Mouse (Mus musculus): Measurements from ENCODE around the gene Olfr1263.
A peak's percentile ranks its signal among the peaks of the same experiment; 100 is the strongest.

The Olfr1263 gene

GRCm38 (mm10) chr2:90011831-90012230 is at the start of gene Olfr1263:
Gene Olfr1263, plus strand, starts transcription at chr2:90012131.
- no peak for DNase-seq (ENCODE audit: low spot score)

- DNase-seq (ENCODE audit: low spot score), result peak; percentile 12
These were observed 37.7 kb upstream of the Olfr1263 start, which contains the start of gene Olfr1260 for GRCm38 (mm10) chr2:89974184-89974583. Gene Olfr1260, plus strand, starts transcription at chr2:89974340.

GRCm38 (mm10) chr2:89977709-89978108 is 34.2 kb upstream of the Olfr1263 start:
- DNase-seq (ENCODE audit: low spot score), result no peak

- no peak for DNase-seq (ENCODE audit: low spot score)
These were observed 21.0 kb upstream of the Olfr1263 start, which contains the start of gene Olfr1261 for GRCm38 (mm10) chr2:89990921-89991320. Gene Olfr1261, plus strand, starts transcription at chr2:89991221.

- no peak for DNase-seq (ENCODE audit: low spot score)
These were observed 12.1 kb upstream of the Olfr1263 start, which contains the start of gene Olfr1262 for GRCm38 (mm10) chr2:89999845-90000244. Gene Olfr1262, plus strand, starts transcription at chr2:90000145.

GRCm38 (mm10) chr2:90025477-90025876 is 13.5 kb downstream of the Olfr1263 start, which contains the start of gene Olfr1264:
Gene Olfr1264, minus strand, starts transcription at chr2:90025577.
- DNase-seq (ENCODE audit: low spot score), result no peak

- DNase-seq (ENCODE audit: low spot score), result no peak
These were observed 23.1 kb downstream of the Olfr1263 start, which contains the start of gene Olfr1265 for GRCm38 (mm10) chr2:90035037-90035436. Gene Olfr1265, plus strand, starts transcription at chr2:90035337.

- no peak for DNase-seq (ENCODE audit: low spot score)
These were observed 51.6 kb downstream of the Olfr1263 start, which contains the start of gene Olfr140 for GRCm38 (mm10) chr2:90063494-90063893. Gene Olfr140, minus strand, starts transcription at chr2:90063594.

Data from layer of hippocampus, adult 11-12 months (tissue).